Mouse (Mus musculus): Measurements from ENCODE around the gene Gm13090.

The Gm13090 gene

GRCm38 (mm10) chr4:151139053-151139840 lies 49.9 kb downstream of the Gm13090 start:
- DNase-seq, result peak; percentile 42

GRCm38 (mm10) chr4:151140368-151140982 lies 51.1 kb downstream of the Gm13090 start:
- no peak for DNase-seq
